Mouse (Mus musculus) stomach, embryonic 14.5 days (tissue): ENCODE data around the gene Zfp3. TPM values are rescaled to one million over a fixed set of nuclear protein-coding genes. Genes with fewer than 3 reads are reported as not detected.

Experiments
- ATAC-seq: fragments of 200-750 bp; cut with Nextera tagmentation; 2 replicates; pipeline ENCODE4 v1.8.0; 2017; ENCODE audit warnings: low read depth, moderate TSS enrichment; ENCODE audit not compliant: insufficient number of reproducible peaks, insufficient read depth, low FRiP score
- H3K27ac ChIP-seq: fragments of 300-500 bp; sonication (generic); 2 replicates; pipeline ENCODE4 v1.5.1; 2014; ENCODE audit warnings: mild to moderate bottlenecking, low read length, moderate library complexity, mixed read lengths
- H3K27me3 ChIP-seq: fragments of 300-500 bp; sonication (generic); 2 replicates; pipeline ENCODE4 v1.6.1; 2014; ENCODE audit warnings: low read length, control low read depth, mixed read lengths; ENCODE audit not compliant: control insufficient read depth, insufficient read depth
- H3K36me3 ChIP-seq: fragments of 300-500 bp; sonication (generic); 2 replicates; pipeline ENCODE4 v1.6.1; 2014; ENCODE audit warnings: mild to moderate bottlenecking, control low read depth, low read length, moderate library complexity, mixed read lengths; ENCODE audit not compliant: control insufficient read depth, insufficient read depth
- H3K4me1 ChIP-seq: fragments of 300-500 bp; sonication (generic); 2 replicates; pipeline ENCODE4 v1.6.1; 2014; ENCODE audit warnings: low read length, control low read depth, mixed read lengths; ENCODE audit not compliant: control insufficient read depth, insufficient read depth
- H3K4me2 ChIP-seq: fragments of 300-500 bp; sonication (generic); replicated peaks from 2 replicates; pipeline ENCODE4 v1.6.1; 2014; ENCODE audit warnings: low read depth, low read length, control low read depth
- H3K4me3 ChIP-seq: fragments of 300-500 bp; sonication (generic); 2 replicates; pipeline ENCODE4 v1.5.1; 2014; ENCODE audit warnings: low read depth, low read length, control low read depth
- H3K9ac ChIP-seq: fragments of 300-500 bp; sonication (generic); replicated peaks from 2 replicates; pipeline ENCODE4 v1.6.1; 2014; ENCODE audit warnings: low read depth, mild to moderate bottlenecking, control low read depth, low read length, moderate library complexity, mixed read lengths
- H3K9me3 ChIP-seq: fragments of 300-500 bp; sonication (generic); 2 replicates; pipeline ENCODE4 v1.6.1; 2016; ENCODE audit warnings: low read depth, low read length, control low read depth; ENCODE audit not compliant: control insufficient read depth
- WGBS: fragments of 180-500 bp; shearing (Covaris S2); extraction: QIAGEN DNeasy Blood & Tissue Kit; methylation state at CpG from one replicate; pipeline ENCODE4 v1.1.7; 2014; 5-methylcytosine and 5-hydroxymethylcytosine counted together
- microRNA-seq: library from miRNA; unstranded; fragments of <30 nt; microRNA quantifications from one replicate; pipeline ENCODE4, GENCODE M21; 2016
- polyA plus RNA-seq: library from polyadenylated mRNA; unstranded; fragments of >200 nt; fragmentation: Nextera tagmentation; extraction: Ambion mirVana; gene quantifications from 2 replicates; pipeline ENCODE4 v1.2.1, GENCODE M21; 2014

Gene Zfp3
- polyA plus RNA-seq, 1 experiment from 2014 or later, result 4.5 TPM

DNA sequence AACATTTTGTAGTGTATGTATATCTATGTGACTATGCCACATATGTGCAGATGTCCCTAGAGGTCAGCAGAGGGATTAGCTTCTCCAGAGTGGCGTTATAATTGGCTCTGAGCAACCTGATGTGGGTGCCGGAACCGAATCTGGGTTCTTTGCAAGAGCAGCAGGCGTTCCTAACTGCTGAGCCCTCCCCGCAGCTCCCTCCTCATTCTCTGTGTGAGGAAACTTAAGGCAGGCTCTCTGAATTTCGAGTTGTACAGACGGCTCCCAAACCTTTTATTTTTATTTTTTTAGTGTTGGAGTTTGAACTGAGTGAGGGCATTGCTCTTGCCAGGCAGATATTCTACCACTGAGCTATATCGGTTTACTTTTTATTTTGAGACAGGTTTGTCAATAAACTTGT, 51.1 kb downstream of the Zfp3 start:
- no peaks in the 10 kb centered on the region for H3K4me1 ChIP-seq
- no peak for ATAC-seq
- 79% methylated on average over 8 of the region's 8 CpGs for WGBS

DNA sequence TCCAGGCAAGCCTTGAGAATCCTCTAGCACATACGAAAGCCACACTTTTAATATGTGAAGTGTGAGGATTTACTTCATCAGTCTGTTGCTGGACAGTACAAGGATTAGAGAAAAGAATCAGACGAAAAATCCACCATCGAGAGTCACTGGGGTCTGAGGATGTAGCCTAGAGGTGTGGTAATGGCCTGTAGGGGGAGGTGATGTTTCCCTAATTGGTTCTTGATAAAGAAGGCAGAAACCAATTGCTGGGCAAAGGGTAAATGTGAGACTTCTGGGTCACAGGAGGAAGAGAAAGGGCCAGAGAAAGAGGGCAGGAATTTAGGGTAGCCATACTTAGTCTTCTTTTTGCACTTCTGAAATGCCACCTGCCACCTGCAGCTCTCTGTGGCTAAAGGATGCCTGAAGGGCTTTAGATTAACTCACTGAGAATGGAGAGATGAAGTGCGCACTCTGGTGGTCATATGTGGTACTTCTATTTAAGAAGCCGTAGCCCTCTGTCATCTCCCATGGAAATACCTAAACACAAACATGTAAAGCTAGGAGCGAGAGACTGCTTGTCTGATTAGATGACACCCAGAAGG, 51.6 kb downstream of the Zfp3 start:
- no peak overlapping the region for H3K27ac ChIP-seq
- H3K4me1 ChIP-seq, result no peaks in the 10 kb centered on the region
- no peak overlapping the region for H3K4me3 ChIP-seq
- no peak overlapping the region for H3K9ac ChIP-seq
- no peak overlapping the region for H3K4me2 ChIP-seq
- H3K27me3 ChIP-seq, result no peaks in the 10 kb centered on the region
- H3K9me3 ChIP-seq, result no peaks in the 10 kb centered on the region
- no peaks in the 10 kb centered on the region for H3K36me3 ChIP-seq
- WGBS, result 27% methylated on average over 6 of the region's 6 CpGs
- ATAC-seq, result no peak

More for the DNA sequence above, 51.1 kb downstream of the Zfp3 start:
- H3K4me2 ChIP-seq, result no peak overlapping the region
- H3K27me3 ChIP-seq, result no peaks in the 10 kb centered on the region
- no peaks in the 10 kb centered on the region for H3K9me3 ChIP-seq
- H3K27ac ChIP-seq, result no peak overlapping the region
- no peak overlapping the region for H3K4me3 ChIP-seq
- no peak overlapping the region for H3K9ac ChIP-seq
- no peaks in the 10 kb centered on the region for H3K36me3 ChIP-seq

DNA sequence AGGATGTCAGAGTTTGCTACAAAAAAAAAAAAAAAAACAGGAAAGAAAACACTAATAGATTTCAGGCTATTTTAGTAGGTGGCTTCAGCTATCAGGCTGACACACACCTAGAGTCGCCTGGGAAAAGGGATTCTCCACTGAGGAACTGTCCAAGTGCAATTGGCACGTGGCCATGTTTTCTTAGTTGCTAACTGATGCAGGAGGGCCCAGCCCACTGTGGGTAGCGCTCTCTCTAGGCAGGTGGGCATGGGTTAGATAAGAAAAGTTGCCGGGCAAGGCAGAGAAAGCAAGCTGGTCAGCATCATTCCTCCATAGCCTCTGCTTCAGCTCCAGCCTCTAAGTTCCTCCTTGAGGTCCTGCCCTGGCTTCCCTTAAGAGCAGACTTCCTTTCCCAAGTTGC, 52.8 kb downstream of the Zfp3 start:
- Histone ChIP-seq H3K4me1 (no peaks in the 10 kb centered on the region), H3K36me3 (no peaks in the 10 kb centered on the region), H3K27ac (no peak overlapping the region), H3K4me3 (no peak overlapping the region), H3K9me3 (no peaks in the 10 kb centered on the region), H3K27me3 (no peaks in the 10 kb centered on the region), H3K9ac (no peak overlapping the region), H3K4me2 (no peak overlapping the region)
- no peak for ATAC-seq
- 72% methylated on average over 4 of the region's 4 CpGs for WGBS

DNA sequence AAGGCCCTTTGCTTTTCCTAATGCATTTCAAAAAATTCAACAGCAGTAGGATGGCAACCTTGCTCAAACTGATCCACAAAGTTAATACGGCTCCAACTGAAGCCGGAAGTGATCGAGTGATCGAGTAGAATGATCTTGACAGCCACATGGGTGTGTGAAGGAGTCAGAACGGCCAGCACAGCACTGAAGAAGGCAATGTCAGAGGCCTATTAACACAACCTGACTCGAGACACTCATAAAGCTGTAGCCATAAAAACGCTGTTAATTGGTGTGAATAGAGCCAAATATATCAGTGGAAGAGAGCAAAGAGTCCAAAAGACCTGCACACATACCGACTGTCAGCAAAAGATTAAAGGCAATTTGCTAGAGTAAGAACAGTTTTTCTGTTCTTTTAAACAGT, 56.1 kb downstream of the Zfp3 start:
- Histone ChIP-seq H3K9ac (no peak overlapping the region), H3K4me1 (0 out of 2 replicates have a peak, but pooled peaks cover 3% of the 10 kb centered on the region), H3K36me3 (no peaks in the 10 kb centered on the region), H3K4me3 (no peak overlapping the region), H3K27ac (no peak overlapping the region), H3K9me3 (no peaks in the 10 kb centered on the region), H3K27me3 (no peaks in the 10 kb centered on the region), H3K4me2 (no peak overlapping the region)
- no peak for ATAC-seq
- WGBS, result 82% methylated on average over 8 of the region's 8 CpGs

DNA sequence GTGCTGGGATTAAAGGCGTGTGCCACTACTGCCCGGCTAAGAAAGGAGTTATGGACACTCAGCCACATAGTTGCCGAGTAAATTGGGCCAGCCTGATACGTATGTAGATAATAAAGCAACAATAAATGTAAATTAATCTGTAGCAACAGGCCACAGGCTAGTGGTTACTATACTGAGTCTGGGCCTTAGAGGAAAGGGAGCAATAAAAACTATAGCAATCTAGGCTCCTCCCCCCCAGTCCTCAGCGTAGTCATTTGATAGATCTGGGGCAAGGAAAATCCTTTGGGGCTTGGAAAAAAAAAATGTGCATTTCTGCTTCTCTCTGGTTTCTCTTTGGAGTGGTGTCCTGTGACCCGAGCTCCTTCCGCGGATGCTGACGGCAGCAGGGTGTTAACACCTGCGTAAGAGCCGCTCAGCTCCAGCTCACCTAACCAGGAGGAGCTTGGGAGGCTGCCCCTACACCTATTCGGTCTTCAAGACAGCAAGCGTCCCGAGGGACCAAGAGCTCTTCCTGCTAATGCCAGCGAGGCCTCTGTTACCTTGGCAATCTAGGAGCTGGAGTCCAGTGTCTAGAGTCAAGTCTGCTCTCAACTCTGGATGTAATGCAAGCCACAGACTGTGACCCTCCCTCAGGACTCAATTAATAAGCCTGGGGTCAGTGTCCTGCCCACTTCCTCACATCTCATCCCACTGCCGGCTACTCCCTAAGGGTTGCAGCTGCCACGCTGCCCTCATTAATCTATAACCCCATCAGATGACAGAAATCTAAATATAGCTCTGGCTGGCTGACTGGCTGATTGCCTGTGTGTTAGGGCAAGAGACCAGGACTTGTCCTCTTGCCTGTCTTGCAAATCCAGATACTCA, 58.0 kb downstream of the Zfp3 start:
- Histone ChIP-seq H3K9me3 (no peaks in the 10 kb centered on the region), H3K4me2 (no peak overlapping the region), H3K27ac (no peak overlapping the region), H3K27me3 (no peaks in the 10 kb centered on the region), H3K4me1 (0 out of 2 replicates have a peak, but pooled peaks cover 3% of the 10 kb centered on the region), H3K36me3 (no peaks in the 10 kb centered on the region), H3K9ac (no peak overlapping the region), H3K4me3 (no peak overlapping the region)
- WGBS, result 31% methylated on average over 17 of the region's 17 CpGs
- no peak for ATAC-seq

Small RNAs within 50 kb of the gene (microRNA-seq; reads per million reads assigned to microRNA genes)
- not detected for gene Gm22760

Other genes with a start within 250 kb of the Zfp3 start
- 0.39 TPM in 1 of 2 replicates, not detected in the other for gene Vmo1, start 249.6 kb upstream of the Zfp3 start, polyA plus RNA-seq
- 0.43 and 0.81 TPM in 2 replicates for gene Gltpd2, start 245.0 kb upstream of the Zfp3 start, polyA plus RNA-seq
- 709 and 761 TPM in 2 replicates for gene Psmb6, start 238.8 kb upstream of the Zfp3 start, polyA plus RNA-seq
- gene Gm40193, start 231.3 kb upstream of the Zfp3 start, polyA plus RNA-seq, result not detected in 2 replicates
- gene Pld2, start 224.1 kb upstream of the Zfp3 start, polyA plus RNA-seq, result 11.6 and 13.0 TPM in 2 replicates
- 23.0 and 23.9 TPM in 2 replicates for gene Mink1, start 201.3 kb upstream of the Zfp3 start, polyA plus RNA-seq
- gene 4930544D05Rik, start 148.4 kb upstream of the Zfp3 start, polyA plus RNA-seq, result not detected in 2 replicates
- not detected in 2 replicates for gene Chrne, start 145.0 kb upstream of the Zfp3 start, polyA plus RNA-seq
- gene Gp1ba, start 125.1 kb upstream of the Zfp3 start, polyA plus RNA-seq, result 0.21 and 0.22 TPM in 2 replicates
- 118 and 120 TPM in 2 replicates for gene Rnf167, start 117.0 kb upstream of the Zfp3 start, polyA plus RNA-seq
- gene Slc25a11, start 116.7 kb upstream of the Zfp3 start, polyA plus RNA-seq, result 151 and 157 TPM in 2 replicates
- gene Pfn1, start 109.6 kb upstream of the Zfp3 start, polyA plus RNA-seq, result 2,006 and 2,065 TPM in 2 replicates
- gene Eno3, start 107.0 kb upstream of the Zfp3 start, polyA plus RNA-seq, result 12.3 and 14.5 TPM in 2 replicates
- gene Spag7, start 94.8 kb upstream of the Zfp3 start, polyA plus RNA-seq, result 147 and 170 TPM in 2 replicates
- gene Camta2, start 76.1 kb upstream of the Zfp3 start, polyA plus RNA-seq, result 16.1 and 19.2 TPM in 2 replicates
- gene Inca1, start 64.1 kb upstream of the Zfp3 start, polyA plus RNA-seq, result 1.0 and 1.9 TPM in 2 replicates
- 9.0 and 11.8 TPM in 2 replicates for gene Kif1c, start 63.7 kb upstream of the Zfp3 start, polyA plus RNA-seq
- 0.59 and 0.87 TPM in 2 replicates for gene Scimp, start 48.4 kb downstream of the Zfp3 start, polyA plus RNA-seq
- gene Rabep1, start 80.6 kb downstream of the Zfp3 start, polyA plus RNA-seq, result 32.5 and 33.1 TPM in 2 replicates
- 123 and 137 TPM in 2 replicates for gene Nup88, start 205.8 kb downstream of the Zfp3 start, polyA plus RNA-seq
- gene Rpain, start 206.0 kb downstream of the Zfp3 start, polyA plus RNA-seq, result 86.0 and 88.2 TPM in 2 replicates
- 210 and 227 TPM in 2 replicates for gene C1qbp, start 218.8 kb downstream of the Zfp3 start, polyA plus RNA-seq
- gene Dhx33, start 240.2 kb downstream of the Zfp3 start, polyA plus RNA-seq, result 20.8 and 22.7 TPM in 2 replicates